Mouse (Mus musculus): ENCODE results near the gene Rbfox2. TPM values are rescaled to one million over a fixed set of nuclear protein-coding genes. Genes with fewer than 3 reads are reported as not detected.

Rbfox2 gene
- total and polyA plus RNA-seq, 2 experiments: 17.4 to 21.5 TPM

- Histone ChIP-seq H3K27me3 (ENCODE audit: control insufficient read depth, insufficient read depth, low read length) (no peaks in the 10 kb centered on the region), H3K36me3 (ENCODE audit: control insufficient read depth, insufficient read depth, low read length) (no peaks in the 10 kb centered on the region), H3K4me3 (ENCODE audit: insufficient read depth, low read depth, low read length) (no peak overlapping the region), H3K4me1 (ENCODE audit: control insufficient read depth, insufficient read depth, low read length) (peaks cover 12% of the 10 kb centered on the region), H3K9ac (ENCODE audit: low read depth, low read length) (no peak overlapping the region), H3K79me2 (ENCODE audit: control insufficient read depth, insufficient read depth, low read length) (peaks cover 60% of the 10 kb centered on the region), H3K27ac (replicated peaks; ENCODE audit: insufficient read depth, low read depth, low read length) (no peak overlapping the region)
- no peak for DNase-seq (ENCODE audit: extremely low read depth, low read depth, low spot score)
- TF ChIP-seq CTCF (IDR thresholded peaks at IDR 0.05; ENCODE audit: low read depth, low read length) (no peak), POLR2A (IDR thresholded peaks at IDR 0.05; ENCODE audit: extremely low read depth, insufficient read depth, low read length) (no peak)
- 78% methylated on average over 6 of the region's 6 CpGs for WGBS
These were observed 14.4 kb downstream of the Rbfox2 start for GRCm38 (mm10) chr15:77292381-77292780.

DNA sequence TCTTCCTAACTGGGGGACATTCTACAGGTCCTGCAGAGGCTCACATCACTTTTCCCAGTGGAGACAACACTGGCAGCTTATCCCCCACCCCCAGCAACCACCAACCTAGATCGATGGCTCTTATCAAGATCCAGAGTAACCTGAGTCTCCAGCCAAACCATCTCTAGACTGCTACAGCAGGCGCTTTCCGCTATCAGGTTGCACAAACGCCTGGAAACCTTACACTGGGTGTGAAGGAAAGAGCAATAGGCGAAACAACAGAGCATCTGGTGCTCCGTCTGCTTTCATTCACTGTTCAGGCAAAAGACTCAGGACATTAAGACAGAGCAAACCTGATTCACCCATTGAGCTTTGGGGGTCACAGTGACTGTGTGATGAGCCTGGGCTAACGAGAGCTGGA, 15.3 kb downstream of the Rbfox2 start:
- 26% methylated on average over 7 of the region's 7 CpGs for WGBS
- peaks cover 12% of the 10 kb centered on the region for H3K4me1 ChIP-seq (ENCODE audit: control insufficient read depth, insufficient read depth, low read length)
- TF ChIP-seq CTCF (IDR thresholded peaks at IDR 0.05; ENCODE audit: low read depth, low read length): no peak
- no peak for TF ChIP-seq POLR2A (IDR thresholded peaks at IDR 0.05; ENCODE audit: extremely low read depth, insufficient read depth, low read length)
- peak; percentile 53 for DNase-seq (ENCODE audit: extremely low read depth, low read depth, low spot score)
- H3K27me3 ChIP-seq (ENCODE audit: control insufficient read depth, insufficient read depth, low read length): no peaks in the 10 kb centered on the region
- H3K27ac ChIP-seq (replicated peaks; ENCODE audit: insufficient read depth, low read depth, low read length): no peak overlapping the region
- H3K4me3 ChIP-seq (ENCODE audit: insufficient read depth, low read depth, low read length): no peak overlapping the region
- H3K36me3 ChIP-seq (ENCODE audit: control insufficient read depth, insufficient read depth, low read length): no peaks in the 10 kb centered on the region
- peaks cover 59% of the 10 kb centered on the region for H3K79me2 ChIP-seq (ENCODE audit: control insufficient read depth, insufficient read depth, low read length)
- H3K9ac ChIP-seq (ENCODE audit: low read depth, low read length): no peak overlapping the region

- Histone ChIP-seq H3K9ac (ENCODE audit: low read depth, low read length) (no peak overlapping the region), H3K27me3 (ENCODE audit: control insufficient read depth, insufficient read depth, low read length) (no peaks in the 10 kb centered on the region), H3K27ac (replicated peaks; ENCODE audit: insufficient read depth, low read depth, low read length) (no peak overlapping the region), H3K4me3 (ENCODE audit: insufficient read depth, low read depth, low read length) (no peak overlapping the region), H3K36me3 (ENCODE audit: control insufficient read depth, insufficient read depth, low read length) (no peaks in the 10 kb centered on the region), H3K79me2 (ENCODE audit: control insufficient read depth, insufficient read depth, low read length) (peaks cover 57% of the 10 kb centered on the region), H3K4me1 (ENCODE audit: control insufficient read depth, insufficient read depth, low read length) (peaks cover 12% of the 10 kb centered on the region)
- TF ChIP-seq CTCF (IDR thresholded peaks at IDR 0.05; ENCODE audit: low read depth, low read length) (no peak), POLR2A (IDR thresholded peaks at IDR 0.05; ENCODE audit: extremely low read depth, insufficient read depth, low read length) (no peak)
- 90% methylated on average over 2 of the region's 2 CpGs for WGBS
- DNase-seq (ENCODE audit: extremely low read depth, low read depth, low spot score): no peak
These were observed 16.5 kb downstream of the Rbfox2 start for GRCm38 (mm10) chr15:77290352-77290751.

DNA sequence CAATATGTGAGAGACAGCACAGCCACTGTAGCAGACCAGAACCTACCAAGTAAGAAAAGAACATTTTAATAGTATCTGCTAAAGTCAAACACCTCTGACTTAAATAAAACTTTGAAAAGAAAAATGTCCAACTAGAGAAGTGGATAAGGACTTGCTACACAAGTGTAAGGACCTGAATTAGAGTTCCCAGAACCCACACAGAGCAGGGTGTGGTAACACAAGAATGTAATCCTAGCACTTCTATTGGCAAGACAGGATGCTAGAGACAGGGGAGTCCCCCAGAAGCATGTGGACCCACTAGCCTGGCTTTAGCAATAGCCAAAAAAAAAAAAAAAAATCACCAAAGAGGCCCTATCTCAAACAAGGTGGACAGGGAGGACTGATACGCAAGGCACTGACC, 26.7 kb downstream of the Rbfox2 start:
- WGBS: 96% methylated on average over 1 of the region's 1 CpGs
- TF ChIP-seq CTCF (IDR thresholded peaks at IDR 0.05; ENCODE audit: low read depth, low read length): no peak
- no peak for TF ChIP-seq POLR2A (IDR thresholded peaks at IDR 0.05; ENCODE audit: extremely low read depth, insufficient read depth, low read length)
- Histone ChIP-seq H3K4me1 (ENCODE audit: control insufficient read depth, insufficient read depth, low read length) (peaks cover 17% of the 10 kb centered on the region; the same call in 1 of the 2 replicates), H3K27me3 (ENCODE audit: control insufficient read depth, insufficient read depth, low read length) (no peaks in the 10 kb centered on the region), H3K36me3 (ENCODE audit: control insufficient read depth, insufficient read depth, low read length) (no peaks in the 10 kb centered on the region), H3K4me3 (ENCODE audit: insufficient read depth, low read depth, low read length) (no peak overlapping the region), H3K9ac (ENCODE audit: low read depth, low read length) (no peak overlapping the region), H3K27ac (replicated peaks; ENCODE audit: insufficient read depth, low read depth, low read length) (no peak overlapping the region), H3K79me2 (ENCODE audit: control insufficient read depth, insufficient read depth, low read length) (peaks cover 49% of the 10 kb centered on the region; the same call in 1 of the 2 replicates)
- no peak for DNase-seq (ENCODE audit: extremely low read depth, low read depth, low spot score)

DNA sequence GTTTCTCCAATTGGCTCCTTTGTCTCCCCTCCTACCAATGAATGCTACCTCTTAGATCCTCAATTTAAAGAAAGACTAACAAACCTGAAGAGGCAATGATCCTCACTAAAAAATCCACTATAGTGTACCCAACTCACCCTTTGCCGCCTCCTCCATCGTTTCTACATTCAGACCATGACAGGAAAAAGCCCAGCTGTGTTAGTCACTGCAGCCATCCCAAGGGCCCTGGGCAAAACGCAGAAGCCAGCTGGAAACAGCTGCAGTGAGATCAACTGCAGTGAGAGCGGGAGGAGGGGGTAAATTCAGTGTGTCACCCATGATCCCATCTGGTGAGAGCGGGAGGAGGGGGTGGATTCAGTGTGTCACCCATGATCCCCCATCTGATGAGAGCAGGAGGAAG, 28.0 kb downstream of the Rbfox2 start:
- Histone ChIP-seq H3K79me2 (ENCODE audit: control insufficient read depth, insufficient read depth, low read length) (peaks cover 52% of the 10 kb centered on the region; the same call in 1 of the 2 replicates), H3K4me1 (ENCODE audit: control insufficient read depth, insufficient read depth, low read length) (peaks cover 20% of the 10 kb centered on the region; the same call in 1 of the 2 replicates), H3K9ac (ENCODE audit: low read depth, low read length) (no peak overlapping the region), H3K36me3 (ENCODE audit: control insufficient read depth, insufficient read depth, low read length) (no peaks in the 10 kb centered on the region), H3K4me3 (ENCODE audit: insufficient read depth, low read depth, low read length) (no peak overlapping the region), H3K27ac (replicated peaks; ENCODE audit: insufficient read depth, low read depth, low read length) (no peak overlapping the region), H3K27me3 (ENCODE audit: control insufficient read depth, insufficient read depth, low read length) (no peaks in the 10 kb centered on the region)
- TF ChIP-seq CTCF (IDR thresholded peaks at IDR 0.05; ENCODE audit: low read depth, low read length) (no peak), POLR2A (IDR thresholded peaks at IDR 0.05; ENCODE audit: extremely low read depth, insufficient read depth, low read length) (no peak)
- no peak for DNase-seq (ENCODE audit: extremely low read depth, low read depth, low spot score)
- 81% methylated on average over 5 of the region's 5 CpGs for WGBS

DNA sequence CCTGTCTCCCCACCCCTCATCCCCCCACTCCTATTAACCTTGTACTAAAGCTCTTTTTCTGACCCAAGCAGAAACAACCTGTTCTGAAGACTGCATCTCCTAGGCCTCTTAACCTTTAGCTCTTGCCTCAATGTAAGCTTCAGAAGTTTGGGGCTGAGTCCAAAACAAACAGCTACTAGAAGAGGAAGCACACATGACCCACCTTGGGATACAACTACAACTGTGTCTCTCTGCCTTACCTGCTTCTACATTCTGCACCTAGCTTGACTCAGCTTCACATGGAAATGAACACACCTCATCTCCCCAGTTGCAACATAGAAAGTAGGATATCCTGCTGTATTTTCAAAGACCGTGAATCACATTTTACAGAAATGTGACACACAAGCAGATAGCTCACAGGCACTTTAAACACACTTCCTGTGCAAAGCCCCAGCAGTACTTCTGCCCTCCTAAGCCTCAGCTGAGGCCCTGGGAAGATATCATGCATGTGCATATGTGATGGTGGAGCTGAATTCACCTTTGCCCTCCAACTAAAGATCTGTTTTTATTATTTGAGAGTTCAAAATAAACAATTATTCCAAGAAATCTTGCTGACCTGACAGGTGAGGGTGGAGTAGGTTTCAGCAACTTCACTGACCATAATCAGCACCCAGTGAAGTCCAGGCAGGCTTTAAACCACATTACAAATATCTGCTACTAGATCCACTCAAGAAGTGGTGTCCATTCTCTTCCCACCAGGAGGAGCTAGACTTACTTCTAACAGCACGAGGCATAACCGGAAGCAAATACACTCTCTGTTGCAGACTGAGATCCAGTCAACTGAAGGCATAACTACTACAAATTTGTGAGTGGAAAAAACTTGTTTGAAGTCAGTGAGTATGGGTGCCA, 29.7 kb downstream of the Rbfox2 start:
- Histone ChIP-seq H3K4me3 (ENCODE audit: insufficient read depth, low read depth, low read length) (no peak overlapping the region), H3K36me3 (ENCODE audit: control insufficient read depth, insufficient read depth, low read length) (no peaks in the 10 kb centered on the region), H3K4me1 (ENCODE audit: control insufficient read depth, insufficient read depth, low read length) (peaks cover 17% of the 10 kb centered on the region; the same call in 1 of the 2 replicates), H3K9ac (ENCODE audit: low read depth, low read length) (no peak overlapping the region), H3K27me3 (ENCODE audit: control insufficient read depth, insufficient read depth, low read length) (no peaks in the 10 kb centered on the region), H3K79me2 (ENCODE audit: control insufficient read depth, insufficient read depth, low read length) (peaks cover 50% of the 10 kb centered on the region; the same call in 1 of the 2 replicates), H3K27ac (replicated peaks; ENCODE audit: insufficient read depth, low read depth, low read length) (peak overlapping the region; percentile 86)
- TF ChIP-seq CTCF (IDR thresholded peaks at IDR 0.05; ENCODE audit: low read depth, low read length) (peak; percentile 29; the same call in 1 of the 2 replicates), POLR2A (IDR thresholded peaks at IDR 0.05; ENCODE audit: extremely low read depth, insufficient read depth, low read length) (no peak)
- WGBS: 12% methylated on average over 3 of the region's 3 CpGs
- DNase-seq (ENCODE audit: extremely low read depth, low read depth, low spot score): peak; percentile 76

Data from liver, adult 2 months (tissue).